Mouse (Mus musculus): ENCODE measurements at regions not wholly inside any gene's neighbourhood (a gene's known extent, or its start where the extent isn't known, plus 50 kb on each side); places are given as distances from the start of the nearest gene placed in this dataset.

- no peak for DNase-seq (ENCODE audit: low spot score in 2 of 2)
Observed at GRCm38 (mm10) chr1:144452141-144452540, 115.3 kb downstream of the Rgs21 start.

- no peak for DNase-seq (ENCODE audit: low spot score in 2 of 2)
Observed at GRCm38 (mm10) chr1:144451731-144452130, 115.7 kb downstream of the Rgs21 start.

GRCm38 (mm10) chr1:144436617-144437016 is 130.8 kb downstream of the Rgs21 start:
- no peak for DNase-seq (ENCODE audit: low spot score in 2 of 2)

- DNase-seq (ENCODE audit: low spot score in 2 of 2) = no peak
Observed at GRCm38 (mm10) chr1:144432816-144433215, 134.7 kb downstream of the Rgs21 start.

- no peak for DNase-seq (ENCODE audit: low spot score in 2 of 2)
Observed at GRCm38 (mm10) chr1:144431535-144432276, 135.8 kb downstream of the Rgs21 start.

GRCm38 (mm10) chr1:144421374-144421773 is 146.1 kb downstream of the Rgs21 start:
- no peak for DNase-seq (ENCODE audit: low spot score in 2 of 2)

GRCm38 (mm10) chr1:144406387-144407383 is 157.6 kb upstream of the Rgs1 start:
- peak; percentile 48 to 82 for DNase-seq (ENCODE audit: low spot score in 2 of 2)

GRCm38 (mm10) chr1:144405724-144406123 is 156.7 kb upstream of the Rgs1 start:
- no peak for DNase-seq (ENCODE audit: low spot score in 2 of 2)

GRCm38 (mm10) chr1:144405031-144405430 is 156.0 kb upstream of the Rgs1 start:
- DNase-seq (ENCODE audit: low spot score in 2 of 2) = no peak

GRCm38 (mm10) chr1:144379991-144380594 is 131.1 kb upstream of the Rgs1 start:
- DNase-seq (ENCODE audit: low spot score in 2 of 2) = no peak

- no peak for DNase-seq (ENCODE audit: low spot score in 2 of 2)
Observed at GRCm38 (mm10) chr1:144374121-144374520, 125.1 kb upstream of the Rgs1 start.

GRCm38 (mm10) chr1:144367492-144367891 is 118.5 kb upstream of the Rgs1 start:
- DNase-seq (ENCODE audit: low spot score in 2 of 2) = no peak

GRCm38 (mm10) chr1:144355560-144356310 is 106.7 kb upstream of the Rgs1 start:
- no peak for DNase-seq (ENCODE audit: low spot score in 2 of 2)

GRCm38 (mm10) chr1:144355041-144355440 is 106.0 kb upstream of the Rgs1 start:
- no peak for DNase-seq (ENCODE audit: low spot score in 2 of 2)

- DNase-seq (ENCODE audit: low spot score in 2 of 2) = no peak
Observed at GRCm38 (mm10) chr1:144353320-144353719, 104.3 kb upstream of the Rgs1 start.

- no peak for DNase-seq (ENCODE audit: low spot score in 2 of 2)
Observed at GRCm38 (mm10) chr1:144343820-144344219, 94.8 kb upstream of the Rgs1 start.

GRCm38 (mm10) chr1:144343299-144343698 is 94.3 kb upstream of the Rgs1 start:
- no peak for DNase-seq (ENCODE audit: low spot score in 2 of 2)

- DNase-seq (ENCODE audit: low spot score in 2 of 2) = no peak
Observed at GRCm38 (mm10) chr1:144337572-144337971, 88.5 kb upstream of the Rgs1 start.

- DNase-seq (ENCODE audit: low spot score in 2 of 2) = no peak
Observed at GRCm38 (mm10) chr1:144330365-144331050, 81.5 kb upstream of the Rgs1 start.

- no peak for DNase-seq (ENCODE audit: low spot score in 2 of 2)
Observed at GRCm38 (mm10) chr1:144319406-144319805, 70.4 kb upstream of the Rgs1 start.

GRCm38 (mm10) chr1:144318289-144318688 is 69.2 kb upstream of the Rgs1 start:
- DNase-seq (ENCODE audit: low spot score in 2 of 2) = no peak

Measured in spleen, postnatal 4 days (tissue).